Mouse (Mus musculus): ENCODE data around the gene Pcid2.
A peak's percentile ranks its signal among the peaks of the same experiment; 100 is the strongest.

The Pcid2 gene

DNA sequence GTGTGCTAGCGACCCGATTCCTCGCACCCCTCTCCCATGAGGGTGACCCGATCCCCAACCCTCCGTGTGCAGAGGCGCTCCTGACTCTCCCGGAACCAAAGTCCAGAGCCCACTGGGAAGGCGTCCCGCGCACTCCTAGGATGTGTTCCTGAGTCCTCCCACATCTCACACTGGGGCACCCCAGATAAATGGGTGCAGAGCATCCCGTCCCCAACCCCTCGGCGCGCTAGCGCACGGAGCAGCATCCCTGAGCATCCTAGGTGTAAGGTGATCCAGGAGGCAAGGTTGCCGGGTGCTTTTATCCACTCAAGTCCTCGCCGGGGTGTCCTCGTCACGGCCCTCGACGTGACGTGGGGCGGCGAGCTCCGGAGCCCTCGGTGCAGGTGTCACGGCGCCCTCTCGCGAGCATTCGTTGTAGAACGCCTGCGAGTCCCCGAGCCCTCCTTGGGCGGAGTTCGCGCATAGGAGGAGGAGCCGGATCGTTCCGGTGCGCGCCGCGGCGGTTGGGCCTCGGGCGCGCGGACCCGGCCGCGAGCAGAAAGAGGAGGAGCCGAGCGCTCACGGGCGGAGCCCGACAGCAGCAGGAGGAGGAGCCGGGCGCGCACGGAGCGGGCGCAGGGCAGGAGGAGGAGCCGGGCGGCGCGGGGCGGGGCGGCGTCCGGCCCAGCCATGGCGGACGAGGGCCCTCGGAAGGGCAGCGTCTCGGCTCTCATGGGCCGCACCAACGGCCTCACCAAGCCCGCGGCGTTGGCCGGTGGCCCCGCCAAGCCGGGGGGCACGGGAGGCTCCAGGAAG lies at the start of gene Pcid2, which contains the start of gene Cul4a:
TSS of gene Pcid2 (minus strand) at position 373 of the 795 bp plus-strand sequence.
TSS of gene Cul4a (plus strand) at position 535 of the 795 bp plus-strand sequence.
- DNase-seq (ENCODE audit: low read depth, low spot score), result peak; percentile 97

DNA sequence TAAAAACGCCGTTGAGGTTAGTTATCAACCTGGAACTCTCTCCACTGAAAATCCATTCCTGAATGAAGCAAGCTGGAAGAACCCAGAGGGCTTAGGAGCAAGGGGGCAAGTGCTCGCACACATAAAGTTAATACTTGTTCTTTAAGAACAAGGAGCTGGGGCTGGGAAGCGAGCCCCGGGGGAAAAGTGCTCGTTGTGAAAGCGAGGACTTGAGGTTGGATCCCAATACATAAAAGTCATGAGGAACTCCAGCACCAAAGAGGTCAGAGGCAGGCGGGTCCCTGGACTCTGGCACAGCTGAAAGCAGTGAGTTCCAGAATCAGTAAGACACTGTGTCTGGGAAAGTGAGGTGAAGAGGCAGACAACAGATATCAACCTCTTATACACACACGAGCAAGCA lies 48.8 kb upstream of the Pcid2 start:
- DNase-seq (ENCODE audit: low read depth, low spot score), result no peak

DNA sequence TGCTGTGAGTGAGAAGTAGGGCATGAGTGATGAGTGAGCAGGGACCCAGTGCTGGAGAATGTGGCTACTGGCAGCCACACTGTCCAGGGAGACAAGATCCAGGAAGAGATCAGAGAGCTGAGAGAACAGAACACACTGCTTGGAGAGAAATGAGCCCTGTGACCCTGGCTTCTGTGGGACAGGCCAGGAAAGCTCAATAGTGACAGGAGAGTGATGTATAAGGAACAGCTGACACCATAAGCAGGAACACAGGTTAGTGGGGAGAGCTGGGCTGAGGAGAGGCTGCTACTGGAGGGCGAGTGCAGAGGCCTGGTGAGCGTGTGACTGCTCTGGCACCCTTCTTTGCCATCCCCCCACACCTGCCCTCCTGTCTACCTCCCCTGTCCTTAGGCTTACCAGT lies 45.7 kb upstream of the Pcid2 start:
- no peak for DNase-seq (ENCODE audit: low read depth, low spot score)

DNA sequence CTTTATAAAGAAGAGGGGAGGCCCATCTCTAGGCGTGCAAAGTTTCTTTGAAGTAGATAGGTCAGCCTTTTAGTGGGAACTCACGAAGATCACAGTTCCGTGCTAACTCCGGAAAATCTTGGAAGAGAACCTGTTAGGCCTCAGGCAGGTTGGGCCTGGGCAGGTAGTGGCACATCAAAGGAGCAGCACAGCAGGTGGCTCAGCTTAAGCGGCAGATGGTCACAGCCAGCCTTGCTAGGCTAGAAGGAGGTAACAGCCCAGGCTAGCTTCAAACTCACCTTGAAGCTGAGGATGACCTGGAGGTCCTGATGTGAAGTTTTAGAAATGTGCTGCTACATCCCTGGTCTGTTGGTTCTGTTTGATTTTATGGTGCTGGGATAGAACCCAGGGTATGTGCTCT lies 44.6 kb upstream of the Pcid2 start:
- no peak for DNase-seq (ENCODE audit: low read depth, low spot score)

- DNase-seq (ENCODE audit: low read depth, low spot score), result no peak
Observed at GRCm38 (mm10) chr8:13149287-13149686, 44.0 kb upstream of the Pcid2 start.

GRCm38 (mm10) chr8:13148476-13148875 lies 43.2 kb upstream of the Pcid2 start:
- no peak for DNase-seq (ENCODE audit: low read depth, low spot score)

- no peak for DNase-seq (ENCODE audit: low read depth, low spot score)
Observed at GRCm38 (mm10) chr8:13141681-13142080, 36.4 kb upstream of the Pcid2 start.

- DNase-seq (ENCODE audit: low read depth, low spot score), result no peak
Observed at GRCm38 (mm10) chr8:13139641-13140182, 34.5 kb upstream of the Pcid2 start.

DNA sequence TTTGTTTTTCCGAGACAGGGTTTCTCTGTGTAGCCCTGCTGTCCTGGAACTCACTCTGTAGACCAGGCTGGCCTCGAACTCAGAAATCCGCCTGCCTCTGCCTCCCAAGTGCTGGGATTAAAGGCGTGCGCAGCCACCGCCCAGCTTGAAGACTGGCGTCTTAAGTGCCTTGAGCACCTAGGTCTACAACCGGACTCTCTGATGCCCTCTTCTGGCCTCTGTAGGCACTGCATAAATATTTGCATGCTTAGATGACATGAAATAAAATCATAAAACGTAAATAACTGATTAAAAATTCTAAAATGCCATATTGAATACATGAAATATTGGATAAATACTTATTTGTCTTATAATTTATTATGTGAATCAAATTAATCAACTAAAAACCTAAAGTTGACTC lies 27.0 kb upstream of the Pcid2 start:
- peak; percentile 30 for DNase-seq (ENCODE audit: low read depth, low spot score)

- DNase-seq (ENCODE audit: low read depth, low spot score), result no peak
Observed at GRCm38 (mm10) chr8:13124897-13125296, 19.6 kb upstream of the Pcid2 start.

GRCm38 (mm10) chr8:13122887-13123421 lies 17.7 kb upstream of the Pcid2 start:
- DNase-seq (ENCODE audit: low read depth, low spot score), result no peak

- DNase-seq (ENCODE audit: low read depth, low spot score), result no peak
Observed at GRCm38 (mm10) chr8:13120882-13121665, 15.8 kb upstream of the Pcid2 start.

DNA sequence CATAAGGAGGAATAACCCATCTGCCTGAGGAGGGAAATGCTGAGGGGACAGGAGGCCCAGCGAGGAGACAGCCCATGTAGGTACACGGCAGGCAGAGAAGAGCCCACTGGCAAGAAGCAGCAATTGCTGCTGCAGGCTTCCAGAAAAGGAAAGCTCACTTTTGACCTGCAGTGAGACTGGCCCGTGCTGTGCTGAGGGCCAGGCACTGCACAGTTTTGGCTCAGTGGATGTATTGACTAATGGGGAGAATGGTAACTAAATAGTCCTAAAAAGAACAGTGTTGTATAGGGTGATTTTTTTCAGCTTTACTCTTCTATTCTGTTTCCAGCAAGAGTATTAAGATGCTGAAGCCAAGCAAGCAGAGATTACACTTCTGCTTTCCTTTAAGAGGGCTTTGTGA lies 13.3 kb upstream of the Pcid2 start:
- DNase-seq (ENCODE audit: low read depth, low spot score), result no peak

DNA sequence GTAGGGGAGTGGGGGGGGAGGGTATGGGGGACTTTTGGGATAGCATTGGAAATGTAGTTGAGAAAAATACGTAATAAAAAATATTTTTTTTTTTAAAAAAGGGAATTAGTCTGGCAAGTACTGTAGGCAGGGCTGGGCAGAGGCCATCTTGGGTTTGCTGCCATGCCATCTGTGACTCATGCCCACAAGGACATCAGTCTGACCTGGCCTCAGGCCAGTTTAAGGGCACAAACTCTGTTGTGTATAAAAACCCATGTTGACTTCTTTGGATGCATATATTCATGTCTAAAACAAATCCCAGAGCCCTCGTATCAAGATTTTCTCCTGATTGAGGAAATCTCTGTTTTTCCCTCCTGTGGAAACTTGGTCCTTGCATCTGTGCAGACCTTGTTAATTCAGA lies 11.8 kb upstream of the Pcid2 start:
- DNase-seq (ENCODE audit: low read depth, low spot score), result no peak

- DNase-seq (ENCODE audit: low read depth, low spot score), result no peak
Observed at GRCm38 (mm10) chr8:13113232-13113631, 8.0 kb upstream of the Pcid2 start.

DNA sequence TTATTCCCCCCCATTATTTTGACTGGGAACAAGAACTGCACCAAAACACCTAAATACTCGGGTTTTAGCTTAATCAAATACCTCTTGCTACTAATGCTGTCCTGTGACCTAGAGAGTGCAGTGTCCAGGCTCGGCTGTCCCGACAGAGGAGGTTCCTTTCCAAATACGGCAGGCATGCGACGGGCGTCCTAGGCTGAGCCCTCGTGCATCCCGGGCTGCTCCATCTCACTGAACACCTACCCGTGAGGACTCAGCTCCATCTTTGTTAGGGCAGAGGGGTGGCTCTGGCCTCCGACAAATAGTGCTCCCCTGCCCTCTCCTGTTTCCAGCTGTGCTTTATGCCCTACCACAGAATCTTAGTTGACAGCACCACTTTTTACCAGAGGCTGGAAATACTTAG lies 6.7 kb upstream of the Pcid2 start:
- no peak for DNase-seq (ENCODE audit: low read depth, low spot score)

GRCm38 (mm10) chr8:13109416-13109960 lies 4.2 kb upstream of the Pcid2 start:
- DNase-seq (ENCODE audit: low read depth, low spot score), result no peak

- no peak for DNase-seq (ENCODE audit: low read depth, low spot score)
Observed at GRCm38 (mm10) chr8:13108967-13109366, 3.7 kb upstream of the Pcid2 start.

DNA sequence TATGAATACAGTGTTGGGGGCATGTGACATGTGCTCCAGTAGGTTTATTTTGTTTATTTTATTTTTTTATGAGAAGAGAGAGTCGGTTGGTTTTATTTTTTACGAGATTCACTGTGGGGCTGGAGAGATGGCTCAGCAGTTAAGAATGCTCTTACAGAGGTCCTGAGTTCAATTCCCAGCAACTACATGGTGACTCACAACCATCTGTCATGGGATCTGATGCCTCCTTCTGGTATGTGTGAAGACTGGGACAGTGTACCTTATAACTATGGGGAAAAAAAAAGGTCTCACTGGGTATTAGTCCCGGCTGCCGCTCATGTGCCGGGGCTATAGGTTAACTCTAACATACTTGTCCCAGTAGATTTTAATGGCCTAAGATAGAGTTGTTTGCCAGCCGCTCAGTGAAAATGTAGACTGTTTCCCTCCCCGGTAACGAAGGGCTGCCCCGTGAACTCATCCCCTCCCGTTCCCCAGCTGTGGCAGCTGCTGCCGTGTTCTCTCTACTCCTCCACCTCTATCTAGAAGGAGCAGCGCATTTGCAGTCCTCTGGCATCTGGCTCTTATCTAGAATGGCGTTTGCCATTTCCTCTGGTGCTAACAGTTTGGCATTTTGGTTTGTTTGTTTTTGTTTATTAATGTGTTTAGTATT lies 2.9 kb upstream of the Pcid2 start:
- DNase-seq (ENCODE audit: low read depth, low spot score), result no peak

DNA sequence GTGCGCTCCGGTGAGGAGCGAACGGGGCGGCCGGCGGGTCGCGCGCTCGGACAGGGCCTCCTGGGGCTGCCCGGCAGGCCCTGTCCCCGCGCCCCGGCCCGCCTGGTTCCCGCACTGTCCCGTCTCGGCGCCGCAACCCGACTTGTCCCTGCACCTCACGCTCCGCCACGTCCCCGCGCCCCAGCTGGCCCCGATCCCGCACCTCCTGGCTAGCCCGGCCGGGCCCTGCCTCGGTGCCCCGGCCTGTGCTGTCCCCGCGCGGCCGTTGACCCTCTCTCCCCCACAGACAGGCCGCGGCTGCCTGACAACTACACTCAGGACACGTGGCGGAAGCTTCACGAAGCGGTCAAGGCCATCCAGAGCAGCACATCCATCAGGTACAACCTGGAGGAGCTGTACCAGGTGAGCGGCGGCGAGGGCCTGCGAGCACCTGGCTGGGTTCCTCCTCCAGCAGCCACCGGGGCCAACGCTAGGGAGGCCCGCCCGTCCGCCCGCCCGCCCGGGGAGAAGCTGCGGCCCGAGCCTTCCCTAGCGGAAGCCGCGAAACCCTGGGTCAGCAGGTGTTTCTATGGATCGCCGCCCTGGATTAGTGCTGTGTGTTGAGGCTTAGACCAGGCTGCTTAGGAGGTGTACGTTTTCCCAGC lies 771 bp upstream of the Pcid2 start:
- peak; percentile 56 for DNase-seq (ENCODE audit: low read depth, low spot score)

GRCm38 (mm10) chr8:13104691-13105086 lies 570 bp downstream of the Pcid2 start:
- DNase-seq (ENCODE audit: low read depth, low spot score), result peak; percentile 90

Measured in retina, postnatal 7 days (tissue).